Mouse (Mus musculus) heart, postnatal 0 days (tissue): Measurements from ENCODE around the gene Gm1123.

Source experiments
- CTCF ChIP-seq: IDR thresholded peaks from 2 replicates; pipeline ENCODE4 v1.5.1; 2016; ENCODE audit warnings: antibody characterized with exemption, control low read depth, low read depth
- EP300 ChIP-seq: IDR thresholded peaks from 2 replicates; pipeline ENCODE4 v1.6.1; 2016; ENCODE audit warnings: antibody characterized with exemption, low read depth

DNA sequence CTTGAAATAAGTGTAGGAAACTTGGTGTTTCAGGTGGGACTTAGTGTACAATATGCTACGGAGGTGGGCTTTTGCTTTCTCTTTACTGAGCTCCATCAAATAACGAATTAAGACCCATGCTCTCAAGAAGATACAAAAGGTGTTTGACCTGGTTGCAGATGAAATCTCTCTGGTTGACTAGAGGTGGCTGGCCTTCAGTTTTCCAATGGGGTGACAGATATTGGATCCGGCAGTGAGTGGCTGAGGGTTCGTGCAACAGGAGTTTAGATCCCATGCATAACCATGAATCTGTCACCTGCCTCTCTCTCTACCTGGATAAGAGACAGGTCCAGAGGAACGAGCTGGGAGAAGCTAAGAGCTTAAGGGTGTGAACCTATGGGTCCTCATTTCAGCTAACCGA, 76.9 kb downstream of the Gm1123 start:
- TF ChIP-seq CTCF: no peak
- no peak for TF ChIP-seq EP300
